Mouse (Mus musculus): Measurements from ENCODE around the gene Trnp1.

DNA sequence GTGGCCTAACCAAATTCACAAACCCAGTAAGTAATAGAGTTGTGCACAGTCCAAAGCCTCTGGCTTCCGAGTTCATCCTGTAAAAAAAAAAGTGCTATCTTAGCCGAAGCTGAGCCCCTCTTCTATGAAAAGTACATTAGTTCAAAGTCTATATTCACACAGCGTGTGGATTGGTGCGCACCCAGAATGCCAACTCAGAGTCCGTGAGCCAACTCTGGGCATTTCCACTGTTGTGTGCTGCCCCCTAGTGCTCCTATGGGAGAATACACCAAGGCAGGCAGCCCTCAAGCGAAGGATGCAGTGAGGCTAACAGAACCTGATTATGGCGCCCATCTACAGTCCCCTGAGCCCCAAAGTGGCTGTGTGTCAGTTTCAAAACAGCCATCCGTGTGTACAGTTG, 14.6 kb upstream of the Trnp1 start:
- no peak for TF ChIP-seq E2F4 (IDR thresholded peaks at IDR 0.05; ENCODE audit: insufficient read depth)
- no peak for TF ChIP-seq MYOD1 (IDR thresholded peaks at IDR 0.05; ENCODE audit: control insufficient read depth in 1 of 3, insufficient read length in 2 of 3, low read depth in 2 of 3)
- TF ChIP-seq USF1 (IDR thresholded peaks at IDR 0.05; ENCODE audit: low read depth): no peak
- TF ChIP-seq POLR2A (IDR thresholded peaks at IDR 0.05; ENCODE audit: insufficient read length, low read depth): no peak
- no peak for TF ChIP-seq SRF (IDR thresholded peaks at IDR 0.05; ENCODE audit: control insufficient read depth, insufficient read length, low read depth)
- TF ChIP-seq MAX (IDR thresholded peaks at IDR 0.05; ENCODE audit: low read depth): no peak
- no peak for TF ChIP-seq TCF12 (IDR thresholded peaks at IDR 0.05; ENCODE audit: insufficient read depth, poor library complexity, severe bottlenecking)
- TF ChIP-seq CEBPB (IDR thresholded peaks at IDR 0.05; ENCODE audit: insufficient read depth, poor library complexity, severe bottlenecking): no peak
